Mouse (Mus musculus) small intestine, adult 2 months (tissue): ENCODE results near the gene Hopx. TPM values are rescaled to one million over a fixed set of nuclear protein-coding genes. Genes with fewer than 3 reads are reported as not detected.

Experiments
- H3K27ac ChIP-seq: fragments of 200-500 bp; 2 replicates; pipeline ENCODE4 v1.5.1; 2012; ENCODE audit warnings: low read depth, low read length, control low read depth, inconsistent platforms; ENCODE audit not compliant: insufficient read depth
- H3K27me3 ChIP-seq: fragments of 200-500 bp; 2 replicates; pipeline ENCODE4 v1.6.1; 2012; ENCODE audit warnings: mild to moderate bottlenecking, moderate library complexity, low read length, inconsistent platforms; ENCODE audit not compliant: control insufficient read depth, insufficient read depth
- H3K36me3 ChIP-seq: fragments of 200-500 bp; 2 replicates; pipeline ENCODE4 v1.6.1; 2012; ENCODE audit warnings: mild to moderate bottlenecking, low read length, control low read depth, inconsistent platforms; ENCODE audit not compliant: control insufficient read depth, insufficient read depth
- H3K4me1 ChIP-seq: fragments of 200-500 bp; 2 replicates; pipeline ENCODE4 v1.6.1; 2012; ENCODE audit warnings: low read length, inconsistent platforms, mixed read lengths; ENCODE audit not compliant: control insufficient read depth, insufficient read depth, insufficient read length
- H3K4me3 ChIP-seq: fragments of 200-500 bp; 2 replicates; pipeline ENCODE4 v1.5.1; 2012; ENCODE audit warnings: low read depth, mild to moderate bottlenecking, control low read depth, inconsistent platforms, low read length, moderate library complexity
- CTCF ChIP-seq: fragments of 200-500 bp; IDR thresholded peaks from 2 replicates; pipeline ENCODE4 v1.5.1; 2012; ENCODE audit warnings: low read depth, mild to moderate bottlenecking, control low read depth, inconsistent platforms, low read length, moderate library complexity, mixed read lengths; ENCODE audit not compliant: insufficient replicate concordance, insufficient read length; ENCODE audit errors: extremely low read depth
- POLR2A ChIP-seq: fragments of 200-500 bp; IDR thresholded peaks from 2 replicates; pipeline ENCODE4 v1.6.1; 2012; ENCODE audit warnings: low read depth, mild to moderate bottlenecking, control low read depth, inconsistent platforms, low read length, moderate library complexity
- WGBS: fragments of 180-500 bp; shearing (Covaris S2); methylation state at CpG from one replicate; pipeline ENCODE4 v1.1.7; 2018; 5-methylcytosine and 5-hydroxymethylcytosine counted together
- polyA plus RNA-seq: library from polyadenylated mRNA; depleted of rRNA; stranded (reverse); fragments of >200 nt; gene quantifications from 2 replicates; pipeline ENCODE4 v1.2.3, GENCODE M21; 2012

Gene Hopx
- polyA plus RNA-seq, 1 experiment = 80.7 TPM

GRCm38 (mm10) chr5:77151738-77152137, 36.8 kb upstream of the Hopx start:
- Histone ChIP-seq H3K27me3 (no peaks in the 10 kb centered on the region), H3K4me3 (no peak overlapping the region), H3K36me3 (no peaks in the 10 kb centered on the region), H3K4me1 (peaks cover 2% of the 10 kb centered on the region; the same call in 1 of the 2 replicates), H3K27ac (no peak overlapping the region)
- TF ChIP-seq POLR2A (no peak), CTCF (no peak)
- WGBS = 92% methylated on average over 3 of the region's 3 CpGs

- Histone ChIP-seq H3K27me3 (no peaks in the 10 kb centered on the region), H3K4me1 (peaks cover 2% of the 10 kb centered on the region; the same call in 1 of the 2 replicates), H3K36me3 (no peaks in the 10 kb centered on the region), H3K4me3 (no peak overlapping the region), H3K27ac (no peak overlapping the region)
- 72% methylated on average over 7 of the region's 7 CpGs for WGBS
- no peak for TF ChIP-seq POLR2A
- no peak for TF ChIP-seq CTCF
These were observed 36.2 kb upstream of the Hopx start for GRCm38 (mm10) chr5:77151075-77151474.

DNA sequence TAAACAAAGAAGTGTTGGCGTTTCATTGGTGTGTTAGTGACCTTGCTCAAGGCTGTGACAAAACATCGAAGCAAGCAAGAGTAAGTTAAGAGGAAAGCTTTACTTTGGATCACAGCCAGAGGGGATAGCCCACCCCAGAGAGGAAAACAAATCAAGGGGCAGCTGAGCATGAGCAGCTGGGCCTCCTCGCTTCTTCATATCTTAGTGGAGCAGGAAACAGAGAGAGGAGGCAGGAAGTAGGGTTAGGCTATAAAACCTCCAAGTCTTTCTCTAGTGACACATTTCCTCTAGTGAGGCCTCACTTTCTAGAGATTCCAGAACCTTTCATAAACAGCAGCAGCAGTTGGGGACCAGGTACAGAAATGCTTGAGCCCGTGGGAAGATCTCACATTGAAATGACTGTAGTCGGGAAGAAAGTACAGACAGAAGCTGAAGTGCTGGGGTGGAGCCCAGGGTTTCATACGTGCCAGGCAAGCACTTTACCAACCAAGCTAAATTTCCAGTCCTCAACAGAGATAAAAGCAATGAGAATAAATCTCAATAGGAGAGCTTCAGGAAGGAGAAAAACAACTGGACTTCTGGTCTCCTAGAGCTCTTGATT, 33.2 kb upstream of the Hopx start:
- no peaks in the 10 kb centered on the region for H3K36me3 ChIP-seq
- H3K27ac ChIP-seq = no peak overlapping the region
- no peak overlapping the region for H3K4me3 ChIP-seq
- H3K4me1 ChIP-seq = peaks cover 2% of the 10 kb centered on the region; the same call in 1 of the 2 replicates
- H3K27me3 ChIP-seq = no peaks in the 10 kb centered on the region
- 41% methylated on average over 6 of the region's 6 CpGs for WGBS
- TF ChIP-seq CTCF (no peak), POLR2A (no peak)

DNA sequence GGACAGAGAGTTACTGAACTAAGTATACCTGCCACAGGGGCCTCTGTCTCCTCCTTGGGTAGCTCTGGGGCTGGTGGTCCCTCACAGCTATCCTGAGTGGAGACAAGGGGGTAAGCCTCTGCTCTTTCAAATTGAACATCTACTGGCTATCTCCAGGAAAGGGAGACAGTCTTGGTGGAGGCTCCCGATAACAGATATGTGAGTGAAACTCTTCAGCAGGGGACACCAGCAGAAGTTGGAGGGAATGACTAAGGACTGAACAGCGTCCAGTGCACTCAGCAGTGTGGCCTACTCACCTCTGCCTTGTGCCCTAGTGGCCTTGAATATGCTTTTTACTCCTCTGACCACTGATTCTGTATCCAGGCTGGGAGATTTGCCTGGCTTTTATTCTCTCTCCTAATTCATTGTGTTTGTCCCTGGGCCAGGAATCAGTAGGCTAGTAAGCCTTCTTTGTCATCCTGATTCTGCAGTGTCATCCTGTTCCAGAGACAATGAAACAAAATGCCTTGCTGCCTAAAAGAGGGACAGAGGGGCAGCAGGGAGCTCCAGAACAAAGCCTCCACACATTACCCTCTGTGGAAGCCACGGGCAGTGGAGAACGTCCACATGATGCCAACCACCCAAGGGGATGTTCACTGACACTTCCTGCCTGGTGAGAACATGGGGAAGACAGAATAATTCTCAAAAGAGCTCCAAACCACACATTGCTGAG, 31.7 kb upstream of the Hopx start:
- Histone ChIP-seq H3K4me3 (no peak overlapping the region), H3K27ac (no peak overlapping the region), H3K27me3 (no peaks in the 10 kb centered on the region), H3K36me3 (no peaks in the 10 kb centered on the region), H3K4me1 (peaks cover 2% of the 10 kb centered on the region; the same call in 1 of the 2 replicates)
- TF ChIP-seq POLR2A (no peak), CTCF (no peak)
- WGBS = 86% methylated on average over 4 of the region's 4 CpGs

DNA sequence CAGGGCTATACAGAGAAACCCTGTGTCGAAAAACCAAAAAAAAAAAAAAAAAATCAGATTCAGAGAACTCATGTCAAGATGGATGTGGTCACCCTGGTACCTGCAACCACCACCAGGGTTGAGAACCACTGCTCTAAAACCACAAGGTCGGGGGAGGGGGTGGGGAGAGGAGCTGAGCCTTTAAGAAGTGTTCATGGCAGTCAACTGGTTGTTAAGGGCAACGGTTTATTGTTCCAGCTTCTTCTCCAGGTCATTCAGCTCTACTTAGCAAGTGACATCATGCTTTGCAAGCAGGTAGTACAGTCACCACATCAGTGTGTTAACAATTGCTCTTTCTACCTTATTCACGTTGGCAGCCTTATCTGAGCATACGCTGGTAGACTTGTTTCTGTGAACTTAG, 29.7 kb upstream of the Hopx start:
- no peaks in the 10 kb centered on the region for H3K27me3 ChIP-seq
- no peak overlapping the region for H3K27ac ChIP-seq
- H3K4me1 ChIP-seq = peaks cover 4% of the 10 kb centered on the region; the same call in 1 of the 2 replicates
- no peak for TF ChIP-seq CTCF
- no peak for TF ChIP-seq POLR2A
- H3K4me3 ChIP-seq = no peak overlapping the region
- WGBS = 64% methylated on average over 5 of the region's 5 CpGs
- no peaks in the 10 kb centered on the region for H3K36me3 ChIP-seq

DNA sequence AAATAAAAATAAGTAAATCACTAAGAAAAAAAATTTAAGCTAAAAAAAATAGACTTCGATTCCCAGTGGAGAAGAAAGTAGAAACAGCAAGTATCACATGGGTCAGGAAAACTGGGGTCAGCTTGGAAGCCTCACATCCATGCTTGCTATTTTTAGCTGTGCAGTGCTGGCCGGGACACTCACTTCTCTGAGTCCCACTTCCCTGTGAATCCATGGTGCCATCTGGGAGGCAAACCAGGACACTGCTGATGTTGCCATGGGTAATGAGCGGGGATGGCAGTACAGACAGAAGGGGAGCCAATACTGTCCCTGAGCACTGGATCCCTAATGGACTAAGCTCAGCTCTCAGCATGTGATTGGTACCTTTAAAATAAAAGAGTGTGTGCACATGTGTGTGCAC, 28.2 kb upstream of the Hopx start:
- H3K27me3 ChIP-seq = no peaks in the 10 kb centered on the region
- H3K4me3 ChIP-seq = no peak overlapping the region
- H3K36me3 ChIP-seq = no peaks in the 10 kb centered on the region
- WGBS = 86% methylated on average over 3 of the region's 3 CpGs
- no peak for TF ChIP-seq POLR2A
- TF ChIP-seq CTCF = no peak
- H3K4me1 ChIP-seq = peaks cover 4% of the 10 kb centered on the region; the same call in 1 of the 2 replicates
- H3K27ac ChIP-seq = no peak overlapping the region

DNA sequence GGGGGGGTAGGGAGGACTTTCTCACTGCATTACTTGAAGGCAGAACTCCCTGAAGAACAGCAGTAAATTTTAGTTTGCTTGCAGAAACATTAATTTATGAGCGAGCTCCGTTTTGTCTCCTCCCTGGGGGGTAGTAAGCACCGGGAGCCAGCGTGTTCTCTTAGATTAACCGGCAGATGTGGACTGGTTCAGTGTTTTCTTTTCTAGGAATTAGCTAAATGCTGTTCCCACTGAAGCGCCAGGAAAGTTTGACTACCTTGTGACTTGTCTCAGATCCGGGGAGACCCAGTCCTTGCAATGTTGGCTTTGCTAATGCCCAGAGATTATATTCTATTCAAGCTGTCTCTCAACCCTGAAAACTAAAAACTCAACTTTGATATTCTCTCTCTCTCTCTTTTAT, 26.4 kb upstream of the Hopx start:
- Histone ChIP-seq H3K27ac (no peak overlapping the region), H3K4me3 (no peak overlapping the region), H3K27me3 (no peaks in the 10 kb centered on the region), H3K36me3 (no peaks in the 10 kb centered on the region), H3K4me1 (0 out of 2 replicates have a peak, but pooled peaks cover 2% of the 10 kb centered on the region)
- TF ChIP-seq CTCF (no peak), POLR2A (no peak)
- 86% methylated on average over 7 of the region's 7 CpGs for WGBS
